ENCODE assay signal across 8 mouse cellular contexts in the genomic region with DNA sequence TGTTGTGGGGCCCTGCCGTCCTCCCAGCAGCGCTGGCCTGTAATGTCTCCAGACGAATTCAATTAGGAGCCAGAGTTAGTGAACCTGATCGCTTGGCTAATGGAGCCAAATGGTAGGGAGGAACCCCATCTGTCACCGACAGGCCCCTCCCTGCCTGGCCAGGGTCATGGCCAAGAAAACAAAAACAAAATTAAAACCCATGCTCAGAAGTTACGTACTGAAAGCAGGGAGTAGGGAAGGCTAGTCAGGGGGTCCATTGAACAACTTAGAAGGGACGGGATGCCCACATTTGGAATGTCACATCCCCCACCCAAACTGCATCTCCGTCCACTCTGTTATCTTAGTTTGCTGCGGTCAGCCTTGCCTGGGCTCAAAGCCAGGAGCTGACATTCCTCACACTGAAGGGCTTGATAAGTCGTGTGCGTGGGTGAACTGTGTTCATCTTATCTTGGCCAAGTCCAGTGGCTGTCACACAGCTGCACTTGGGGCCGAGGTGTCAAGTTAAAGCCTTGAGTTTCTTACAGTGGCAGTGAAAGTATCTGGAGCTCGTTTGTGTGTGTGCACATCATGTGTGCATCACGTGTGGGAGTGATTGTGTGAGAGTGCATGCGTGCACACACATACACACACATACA. TPM values are rescaled to one million over a fixed set of nuclear protein-coding genes. Genes with fewer than 3 reads are reported as not detected.
DNase-seq lines count a peak whose midpoint lies in the region; ATAC-seq lines count a peak whose summit lies in the region.
"Had no signal": no experiment of that assay in that cellular context is flagged by ENCODE, and none has a peak within 500 bp of the region (broad histone marks: within the 10 kb centered on the region; RNA-seq: fewer than 3 reads in every experiment).

No protein-coding gene starts in this region.

- H3K9me3 ChIP-seq in embryonic facial prominence, embryonic 15.5 days (replicated peaks), result no peaks in the 10 kb centered on the region
- H3K9me3 ChIP-seq in hindbrain, embryonic 12.5 days (replicated peaks), result no peaks in the 10 kb centered on the region
- H3K9me3 ChIP-seq in intestine, embryonic 16.5 days (ENCODE audit: control insufficient read depth, low read length), result no peaks in the 10 kb centered on the region

- peak; percentile 3 for DNase-seq in 416B (ENCODE audit: low read depth)
- peak; percentile 61 for DNase-seq in Muller cell, postnatal 12 days (ENCODE audit: inconsistent ontology term)
- DNase-seq in mesoderm, embryonic 11.5 days (ENCODE audit: low read depth, low spot score), result peak; percentile 58

- H3K4me2 ChIP-seq in embryonic facial prominence, embryonic 15.5 days (replicated peaks), result no peak overlapping the region; the same call in 1 of the 2 replicates
- H3K4me2 ChIP-seq in hindbrain, embryonic 12.5 days (replicated peaks), result no peak overlapping the region
- H3K4me2 ChIP-seq in intestine, embryonic 16.5 days (ENCODE audit: low read depth, low read length), result no peak overlapping the region

- H3K4me1 ChIP-seq in embryonic facial prominence, embryonic 15.5 days, result peaks cover 16% of the 10 kb centered on the region
- peaks cover 21% of the 10 kb centered on the region for H3K4me1 ChIP-seq in hindbrain, embryonic 12.5 days
- H3K4me1 ChIP-seq in intestine, embryonic 16.5 days (ENCODE audit: control insufficient read depth, insufficient read depth, low read length), result 0 out of 2 replicates have a peak, but pooled peaks cover 2% of the 10 kb centered on the region

- H3K9ac ChIP-seq in embryonic facial prominence, embryonic 15.5 days, result no peak overlapping the region
- H3K9ac ChIP-seq in hindbrain, embryonic 12.5 days, result no peak overlapping the region
- no peak overlapping the region for H3K9ac ChIP-seq in intestine, embryonic 16.5 days (ENCODE audit: low read depth, low read length)
- H3K9ac ChIP-seq: liver, embryonic 14.5 days had no signal

- peak; percentile 27; the same call in 1 of the 2 replicates for ATAC-seq in embryonic facial prominence, embryonic 15.5 days (ENCODE audit: insufficient number of reproducible peaks, low FRiP score, low TSS enrichment, low read depth)
- ATAC-seq in hindbrain, embryonic 12.5 days (ENCODE audit: low FRiP score), result peak; percentile 76
- ATAC-seq in inflammation-experienced regulatory T-cells, adult 6 months, result no peak
- ATAC-seq in intestine, embryonic 16.5 days, result no peak

- H3K36me3 ChIP-seq in embryonic facial prominence, embryonic 15.5 days, result no peaks in the 10 kb centered on the region
- H3K36me3 ChIP-seq in hindbrain, embryonic 12.5 days, result no peaks in the 10 kb centered on the region
- H3K36me3 ChIP-seq in intestine, embryonic 16.5 days (ENCODE audit: control insufficient read depth, insufficient read depth, low read length), result no peaks in the 10 kb centered on the region

- WGBS in embryonic facial prominence, embryonic 15.5 days, result 29% methylated on average over 15 of the region's 15 CpGs
- 36% methylated on average over 15 of the region's 15 CpGs for WGBS in hindbrain, embryonic 12.5 days
- 42% methylated on average over 15 of the region's 15 CpGs for WGBS in intestine, embryonic 16.5 days

- H3K4me3 ChIP-seq in embryonic facial prominence, embryonic 15.5 days (replicated peaks), result no peak overlapping the region
- no peak overlapping the region for H3K4me3 ChIP-seq in hindbrain, embryonic 12.5 days
- no peak overlapping the region for H3K4me3 ChIP-seq in intestine, embryonic 16.5 days (ENCODE audit: low read length)

- no peak overlapping the region for H3K27ac ChIP-seq in embryonic facial prominence, embryonic 15.5 days (replicated peaks)
- H3K27ac ChIP-seq in hindbrain, embryonic 12.5 days, result peak overlapping the region; percentile 62
- no peak overlapping the region for H3K27ac ChIP-seq in intestine, embryonic 16.5 days (ENCODE audit: low read length)
- H3K27ac ChIP-seq: liver, embryonic 14.5 days had no signal

- peaks cover 15% of the 10 kb centered on the region for H3K27me3 ChIP-seq in embryonic facial prominence, embryonic 15.5 days
- peaks cover 12% of the 10 kb centered on the region for H3K27me3 ChIP-seq in hindbrain, embryonic 12.5 days
- no peaks in the 10 kb centered on the region for H3K27me3 ChIP-seq in intestine, embryonic 16.5 days (replicated peaks; ENCODE audit: control insufficient read depth, insufficient read depth, low read length)

RNA-seq across cellular contexts. Expression of a gene that starts 53.2 kb away (rescaled TPM):
- 0.76 and 0.80 TPM in 2 replicates for polyA plus RNA-seq in embryonic facial prominence, embryonic 15.5 days (2015; fragmentation: Nextera tagmentation; extraction: Ambion mirVana)
- 0.68 and 0.84 TPM in 2 replicates for polyA plus RNA-seq in hindbrain, embryonic 12.5 days (2016; fragmentation: Nextera tagmentation; extraction: Ambion mirVana)
- not detected for polyA plus RNA-seq in inflammation-experienced regulatory T-cells, adult 6 months (2017; shearing (Covaris generic))
- 0.26 and 0.29 TPM in 2 replicates for polyA plus RNA-seq in intestine, embryonic 16.5 days (2015; fragmentation: Nextera tagmentation; extraction: Ambion mirVana)

Comparison
In these comparisons a context has a peak if more than half of its experiments do, and no peak if none do; other contexts are left out.
1. DNase-seq: peak in every context shown above with its lines; median percentile 61 in Muller cell, postnatal 12 days; 58 in mesoderm, embryonic 11.5 days; 3 in 416B.
2. ATAC-seq: peak in embryonic facial prominence, embryonic 15.5 days (single experiment) and hindbrain, embryonic 12.5 days (single experiment); none in inflammation-experienced regulatory T-cells, adult 6 months (single experiment) and intestine, embryonic 16.5 days (single experiment).